Mouse (Mus musculus) lung, embryonic 15.5 days (tissue): ENCODE data around the gene Spsb3. TPM values are rescaled to one million over a fixed set of nuclear protein-coding genes. Genes with fewer than 3 reads are reported as not detected.

ENCODE experiments used
- ATAC-seq: fragments of 200-750 bp; cut with Nextera tagmentation; 2 replicates; pipeline ENCODE4 v1.8.0; 2017; ENCODE audit warnings: moderate number of reproducible peaks, borderline replicate concordance; ENCODE audit not compliant: low FRiP score, low TSS enrichment; ENCODE audit errors: extremely low read depth
- H3K27ac ChIP-seq: fragments of 300-500 bp; sonication (generic); 2 replicates; pipeline ENCODE4 v1.5.1; 2015; ENCODE audit warnings: moderate library complexity, mild to moderate bottlenecking, inconsistent platforms
- H3K27me3 ChIP-seq: fragments of 300-500 bp; sonication (generic); 2 replicates; pipeline ENCODE4 v1.6.1; 2015; ENCODE audit warnings: inconsistent platforms
- H3K36me3 ChIP-seq: fragments of 300-500 bp; sonication (generic); 2 replicates; pipeline ENCODE4 v1.6.1; 2015; ENCODE audit warnings: inconsistent platforms
- H3K4me1 ChIP-seq: fragments of 300-500 bp; sonication (generic); 2 replicates; pipeline ENCODE4 v1.6.1; 2015; ENCODE audit warnings: inconsistent platforms
- H3K4me2 ChIP-seq: fragments of 300-500 bp; sonication (generic); 2 replicates; pipeline ENCODE4 v1.6.1; 2015; ENCODE audit warnings: inconsistent platforms, mild to moderate bottlenecking, moderate library complexity
- H3K4me3 ChIP-seq: fragments of 300-500 bp; sonication (generic); 2 replicates; pipeline ENCODE4 v1.5.1; 2015; ENCODE audit warnings: mild to moderate bottlenecking, inconsistent platforms
- H3K9ac ChIP-seq: fragments of 300-500 bp; sonication (generic); 2 replicates; pipeline ENCODE4 v1.6.1; 2015; ENCODE audit warnings: inconsistent platforms
- H3K9me3 ChIP-seq: fragments of 300-500 bp; sonication (generic); 2 replicates; pipeline ENCODE4 v1.6.1; 2016; ENCODE audit warnings: inconsistent platforms
- WGBS: fragments of 180-500 bp; shearing (Covaris S2); methylation state at CpG from one replicate; pipeline ENCODE4 v1.1.7; 2015; 5-methylcytosine and 5-hydroxymethylcytosine counted together
- polyA plus RNA-seq: library from polyadenylated mRNA; unstranded; fragments of >200 nt; fragmentation: Nextera tagmentation; extraction: Ambion mirVana; gene quantifications from 2 replicates; pipeline ENCODE4 v1.2.1, GENCODE M21; 2015

Spsb3 gene
- polyA plus RNA-seq, 1 experiment from 2014 or later, result 44.2 TPM

- peak overlapping the region; percentile 69 for H3K4me2 ChIP-seq
- H3K27ac ChIP-seq, result no peak overlapping the region
- WGBS, result 59% methylated on average over 4 of the region's 4 CpGs
- H3K4me1 ChIP-seq, result peaks cover 19% of the 10 kb centered on the region
- no peaks in the 10 kb centered on the region for H3K27me3 ChIP-seq
- peak overlapping the region; percentile 89 for H3K9ac ChIP-seq
- ATAC-seq, result no peak
- H3K4me3 ChIP-seq, result peak overlapping the region; percentile 97
- H3K9me3 ChIP-seq, result no peaks in the 10 kb centered on the region
- H3K36me3 ChIP-seq, result peaks cover 3% of the 10 kb centered on the region; the same call in 1 of the 2 replicates
These were observed 48.5 kb downstream of the Spsb3 start for GRCm38 (mm10) chr17:24934926-24935325.

- ATAC-seq, result no peak
- Histone ChIP-seq H3K27ac (no peak overlapping the region), H3K9me3 (no peaks in the 10 kb centered on the region), H3K36me3 (peaks cover 3% of the 10 kb centered on the region; the same call in 1 of the 2 replicates), H3K27me3 (no peaks in the 10 kb centered on the region), H3K4me1 (peaks cover 19% of the 10 kb centered on the region), H3K4me2 (peak overlapping the region; percentile 69), H3K4me3 (peak overlapping the region; percentile 97), H3K9ac (peak overlapping the region; percentile 89)
These were observed 49.2 kb downstream of the Spsb3 start for GRCm38 (mm10) chr17:24935666-24936065.

GRCm38 (mm10) chr17:24936259-24937237 is 50.1 kb downstream of the Spsb3 start, which contains the start of gene Mapk8ip3:
Mapk8ip3 (minus strand) TSS chr17:24936977.
- Histone ChIP-seq H3K9me3 (no peaks in the 10 kb centered on the region), H3K36me3 (peaks cover 2% of the 10 kb centered on the region; the same call in 1 of the 2 replicates), H3K4me2 (peak within 1 kb of the TSS; percentile 69), H3K27me3 (no peaks in the 10 kb centered on the region), H3K4me1 (peaks cover 19% of the 10 kb centered on the region), H3K4me3 (peak within 1 kb of the TSS; percentile 97), H3K9ac (peak within 1 kb of the TSS; percentile 89), H3K27ac (peak within 1 kb of the TSS; percentile 72)
- ATAC-seq, result peak; percentile 98
- under 1% methylated on average over 78 of the region's 78 CpGs for WGBS

- no peaks in the 10 kb centered on the region for H3K9me3 ChIP-seq
- H3K9ac ChIP-seq, result peak overlapping the region; percentile 89
- peak overlapping the region; percentile 72 for H3K27ac ChIP-seq
- no peaks in the 10 kb centered on the region for H3K27me3 ChIP-seq
- ATAC-seq, result no peak
- peak overlapping the region; percentile 69 for H3K4me2 ChIP-seq
- H3K4me3 ChIP-seq, result peak overlapping the region; percentile 97
- 41% methylated on average over 6 of the region's 6 CpGs for WGBS
- H3K4me1 ChIP-seq, result peaks cover 19% of the 10 kb centered on the region
- H3K36me3 ChIP-seq, result 0 out of 2 replicates have a peak, but pooled peaks cover 4% of the 10 kb centered on the region
These were observed 50.8 kb downstream of the Spsb3 start for GRCm38 (mm10) chr17:24937266-24937665.

Other genes with a start within 250 kb of the Spsb3 start
- 87.3 and 92.4 TPM in 2 replicates for gene Slc9a3r2, start 236.3 kb upstream of the Spsb3 start, polyA plus RNA-seq
- 2.1 and 2.3 TPM in 2 replicates for gene Npw, start 228.2 kb upstream of the Spsb3 start, polyA plus RNA-seq
- 21.2 and 22.2 TPM in 2 replicates for gene Zfp598, start 217.0 kb upstream of the Spsb3 start, polyA plus RNA-seq
- 1.0 and 2.0 TPM in 2 replicates for gene Syngr3, start 196.7 kb upstream of the Spsb3 start, polyA plus RNA-seq
- 47.3 and 47.4 TPM in 2 replicates for gene Gfer, start 190.5 kb upstream of the Spsb3 start, polyA plus RNA-seq
- gene Noxo1, start 190.4 kb upstream of the Spsb3 start, polyA plus RNA-seq, result 3.5 and 5.1 TPM in 2 replicates
- 81.2 and 85.2 TPM in 2 replicates for gene Tbl3, start 179.0 kb upstream of the Spsb3 start, polyA plus RNA-seq
- gene Rnf151, start 168.6 kb upstream of the Spsb3 start, polyA plus RNA-seq, result 0.18 and 0.21 TPM in 2 replicates
- gene Rps2, start 168.5 kb upstream of the Spsb3 start, polyA plus RNA-seq, result 1,576 and 1,662 TPM in 2 replicates
- gene Ndufb10, start 162.2 kb upstream of the Spsb3 start, polyA plus RNA-seq, result 186 and 193 TPM in 2 replicates
- 0.18 TPM in 1 of 2 replicates, not detected in the other for gene Rpl3l, start 158.8 kb upstream of the Spsb3 start, polyA plus RNA-seq
- gene Msrb1, start 150.0 kb upstream of the Spsb3 start, polyA plus RNA-seq, result 30.7 and 36.7 TPM in 2 replicates
- gene Hs3st6, start 133.7 kb upstream of the Spsb3 start, polyA plus RNA-seq, result 2.5 and 3.4 TPM in 2 replicates
- gene Meiob, start 82.4 kb upstream of the Spsb3 start, polyA plus RNA-seq, result not detected in 2 replicates
- gene Hagh, start 46.5 kb upstream of the Spsb3 start, polyA plus RNA-seq, result 31.7 and 32.1 TPM in 2 replicates
- 18.8 and 19.9 TPM in 2 replicates for gene Fahd1, start 36.3 kb upstream of the Spsb3 start, polyA plus RNA-seq
- 1.00 and 1.4 TPM in 2 replicates for gene Igfals, start 20.6 kb upstream of the Spsb3 start, polyA plus RNA-seq
- gene Nubp2, start 294 bp upstream of the Spsb3 start, polyA plus RNA-seq, result 54.4 and 56.6 TPM in 2 replicates
- gene Eme2, start 8.4 kb downstream of the Spsb3 start, polyA plus RNA-seq, result 28.5 and 30.4 TPM in 2 replicates
- 89.0 and 92.0 TPM in 2 replicates for gene Mrps34, start 8.5 kb downstream of the Spsb3 start, polyA plus RNA-seq
- gene Nme3, start 9.9 kb downstream of the Spsb3 start, polyA plus RNA-seq, result 67.1 and 78.5 TPM in 2 replicates
- 24.0 and 27.6 TPM in 2 replicates for gene Mapk8ip3, start 50.3 kb downstream of the Spsb3 start, polyA plus RNA-seq
- gene Jpt2, start 74.0 kb downstream of the Spsb3 start, polyA plus RNA-seq, result 186 and 189 TPM in 2 replicates
- gene Cramp1l, start 129.1 kb downstream of the Spsb3 start, polyA plus RNA-seq, result 6.3 and 7.6 TPM in 2 replicates
- gene Ift140, start 129.4 kb downstream of the Spsb3 start, polyA plus RNA-seq, result 17.0 and 18.1 TPM in 2 replicates
- 88.2 and 93.2 TPM in 2 replicates for gene Tmem204, start 196.9 kb downstream of the Spsb3 start, polyA plus RNA-seq
- gene Telo2, start 229.3 kb downstream of the Spsb3 start, polyA plus RNA-seq, result 42.2 and 46.3 TPM in 2 replicates
- 0.14 TPM in 1 of 2 replicates, not detected in the other for gene Ptx4, start 234.1 kb downstream of the Spsb3 start, polyA plus RNA-seq
- gene Clcn7, start 246.7 kb downstream of the Spsb3 start, polyA plus RNA-seq, result 21.4 and 22.4 TPM in 2 replicates